Mouse (Mus musculus): Measurements from ENCODE around the gene Mmp20. TPM values are rescaled to one million over a fixed set of nuclear protein-coding genes. Genes with fewer than 3 reads are reported as not detected.

Gene Mmp20
- polyA plus RNA-seq, 1 experiment from 2014 or later: not detected

GRCm38 (mm10) chr9:7622582-7622981, 5.4 kb upstream of the Mmp20 start:
- Histone ChIP-seq H3K4me1 (ENCODE audit: control insufficient read depth in 2 of 2, insufficient read depth in 2 of 2, low read length in 2 of 2) (0 out of 4 replicates have a peak, but pooled peaks cover 0 to 2% of the 10 kb centered on the region in 2 experiments), H3K4me2 (ENCODE audit: low read length) (no peak overlapping the region), H3K27me3 (ENCODE audit: control insufficient read depth, insufficient read depth, low read length) (no peaks in the 10 kb centered on the region), H3K27ac (replicated peaks in 1 of 2; ENCODE audit: control insufficient read depth in 1 of 2, insufficient read depth in 1 of 2, low read depth in 2 of 2, low read length in 2 of 2) (no peak overlapping the region), H3K36me3 (ENCODE audit: control insufficient read depth, insufficient read depth, low read length) (no peaks in the 10 kb centered on the region), H3K9me3 (ENCODE audit: control insufficient read depth, low read length) (no peaks in the 10 kb centered on the region), H3K4me3 (ENCODE audit: control insufficient read depth in 1 of 2, insufficient read depth in 1 of 2, low read depth in 1 of 2, low read length in 2 of 2) (no peak overlapping the region), H3K9ac (ENCODE audit: low read length) (no peak overlapping the region)
- ATAC-seq (ENCODE audit: insufficient number of reproducible peaks, insufficient read depth, low FRiP score, low read depth): no peak
- 71% methylated on average over 3 of the region's 3 CpGs for WGBS

DNA sequence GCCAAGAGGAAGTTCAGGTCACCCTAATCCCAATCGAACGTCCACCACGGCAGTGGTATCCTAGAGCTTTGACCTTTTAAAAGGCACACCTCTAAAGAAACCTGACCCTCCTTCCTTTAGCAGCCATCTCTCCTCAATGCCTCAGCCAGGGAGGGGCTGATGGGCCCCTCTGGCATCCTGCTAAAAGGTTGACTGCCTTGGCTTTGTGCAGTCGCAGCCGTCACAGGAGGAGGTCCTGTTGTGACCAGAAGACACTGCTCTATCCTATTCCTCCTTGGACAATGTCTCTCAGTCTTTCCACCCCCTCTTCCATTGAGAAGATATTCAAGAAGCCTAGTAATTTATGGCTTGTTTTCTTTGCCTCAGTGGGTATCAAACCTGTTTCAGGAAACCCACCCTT, 5.9 kb downstream of the Mmp20 start:
- Histone ChIP-seq H3K4me1 (ENCODE audit: control insufficient read depth in 2 of 2, insufficient read depth in 2 of 2, low read length in 2 of 2) (no peaks in the 10 kb centered on the region), H3K27me3 (ENCODE audit: control insufficient read depth, insufficient read depth, low read length) (no peaks in the 10 kb centered on the region), H3K4me3 (ENCODE audit: control insufficient read depth in 1 of 2, insufficient read depth in 1 of 2, low read depth in 1 of 2, low read length in 2 of 2) (no peak overlapping the region), H3K27ac (replicated peaks in 1 of 2; ENCODE audit: control insufficient read depth in 1 of 2, insufficient read depth in 1 of 2, low read depth in 2 of 2, low read length in 2 of 2) (no peak overlapping the region), H3K4me2 (ENCODE audit: low read length) (no peak overlapping the region), H3K9ac (ENCODE audit: low read length) (no peak overlapping the region), H3K9me3 (ENCODE audit: control insufficient read depth, low read length) (no peaks in the 10 kb centered on the region), H3K36me3 (ENCODE audit: control insufficient read depth, insufficient read depth, low read length) (no peaks in the 10 kb centered on the region)
- WGBS: 51% methylated on average over 5 of the region's 5 CpGs
- no peak for ATAC-seq (ENCODE audit: insufficient number of reproducible peaks, insufficient read depth, low FRiP score, low read depth)

GRCm38 (mm10) chr9:7647901-7648300, 19.9 kb downstream of the Mmp20 start:
- 79% methylated on average over 3 of the region's 3 CpGs for WGBS
- H3K9me3 ChIP-seq (ENCODE audit: control insufficient read depth, low read length): no peaks in the 10 kb centered on the region
- no peaks in the 10 kb centered on the region for H3K36me3 ChIP-seq (ENCODE audit: control insufficient read depth, insufficient read depth, low read length)
- ATAC-seq (ENCODE audit: insufficient number of reproducible peaks, insufficient read depth, low FRiP score, low read depth): no peak
- H3K4me1 ChIP-seq (ENCODE audit: control insufficient read depth in 2 of 2, insufficient read depth in 2 of 2, low read length in 2 of 2): no peaks in the 10 kb centered on the region
- no peaks in the 10 kb centered on the region for H3K27me3 ChIP-seq (ENCODE audit: control insufficient read depth, insufficient read depth, low read length)
- no peak overlapping the region for H3K27ac ChIP-seq (replicated peaks in 1 of 2; ENCODE audit: control insufficient read depth in 1 of 2, insufficient read depth in 1 of 2, low read depth in 2 of 2, low read length in 2 of 2)
- H3K4me3 ChIP-seq (ENCODE audit: control insufficient read depth in 1 of 2, insufficient read depth in 1 of 2, low read depth in 1 of 2, low read length in 2 of 2): no peak overlapping the region
- no peak overlapping the region for H3K4me2 ChIP-seq (ENCODE audit: low read length)
- no peak overlapping the region for H3K9ac ChIP-seq (ENCODE audit: low read length)

GRCm38 (mm10) chr9:7650397-7651180, 22.6 kb downstream of the Mmp20 start:
- ATAC-seq (ENCODE audit: insufficient number of reproducible peaks, insufficient read depth, low FRiP score, low read depth): no peak
- Histone ChIP-seq H3K36me3 (ENCODE audit: control insufficient read depth, insufficient read depth, low read length) (no peaks in the 10 kb centered on the region), H3K27me3 (ENCODE audit: control insufficient read depth, insufficient read depth, low read length) (no peaks in the 10 kb centered on the region), H3K4me2 (ENCODE audit: low read length) (no peak overlapping the region), H3K27ac (replicated peaks in 1 of 2; ENCODE audit: control insufficient read depth in 1 of 2, insufficient read depth in 1 of 2, low read depth in 2 of 2, low read length in 2 of 2) (no peak overlapping the region), H3K9ac (ENCODE audit: low read length) (no peak overlapping the region), H3K4me1 (ENCODE audit: control insufficient read depth in 2 of 2, insufficient read depth in 2 of 2, low read length in 2 of 2) (no peaks in the 10 kb centered on the region), H3K4me3 (ENCODE audit: control insufficient read depth in 1 of 2, insufficient read depth in 1 of 2, low read depth in 1 of 2, low read length in 2 of 2) (no peak overlapping the region), H3K9me3 (ENCODE audit: control insufficient read depth, low read length) (no peaks in the 10 kb centered on the region)
- 70% methylated on average over 5 of the region's 5 CpGs for WGBS

DNA sequence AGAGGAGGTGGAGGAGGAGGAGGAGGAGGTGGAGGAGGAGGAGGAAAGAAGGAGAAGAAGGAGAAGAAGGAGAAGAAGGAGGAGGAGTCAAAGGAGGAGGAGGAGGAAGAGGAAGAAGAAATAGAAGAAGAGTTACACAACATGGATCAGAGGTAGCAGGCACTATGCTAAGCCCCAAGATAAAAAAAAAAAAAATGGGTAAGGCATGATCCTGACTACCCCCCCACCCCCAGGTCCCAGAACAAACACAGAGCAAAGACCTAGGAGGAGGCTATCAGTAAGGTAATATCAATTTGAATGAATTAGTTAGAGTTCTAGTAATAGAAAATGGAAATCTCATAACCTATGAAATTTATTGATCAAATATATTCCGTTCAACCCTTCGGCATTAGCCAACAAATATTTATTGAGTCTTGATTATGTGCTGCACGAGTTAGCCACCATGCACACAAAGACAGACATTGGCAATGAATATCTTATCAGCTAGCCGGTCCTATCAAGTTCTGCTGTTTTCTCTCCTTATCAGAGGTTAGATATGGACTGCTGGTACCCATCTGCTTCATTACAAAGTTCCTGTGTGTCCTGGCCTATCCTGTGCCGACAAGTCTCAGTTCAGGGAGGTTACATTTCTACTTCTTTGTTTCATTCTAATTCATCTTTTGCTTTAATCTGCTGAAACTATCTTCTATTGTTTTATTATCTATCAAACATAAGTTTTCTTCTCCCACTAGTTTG, 24.5 kb downstream of the Mmp20 start:
- no peak overlapping the region for H3K27ac ChIP-seq (replicated peaks in 1 of 2; ENCODE audit: control insufficient read depth in 1 of 2, insufficient read depth in 1 of 2, low read depth in 2 of 2, low read length in 2 of 2)
- H3K9me3 ChIP-seq (ENCODE audit: control insufficient read depth, low read length): no peaks in the 10 kb centered on the region
- no peaks in the 10 kb centered on the region for H3K27me3 ChIP-seq (ENCODE audit: control insufficient read depth, insufficient read depth, low read length)
- no peak overlapping the region for H3K9ac ChIP-seq (ENCODE audit: low read length)
- H3K4me1 ChIP-seq (ENCODE audit: control insufficient read depth in 2 of 2, insufficient read depth in 2 of 2, low read length in 2 of 2): no peaks in the 10 kb centered on the region
- no peak overlapping the region for H3K4me3 ChIP-seq (ENCODE audit: control insufficient read depth in 1 of 2, insufficient read depth in 1 of 2, low read depth in 1 of 2, low read length in 2 of 2)
- no peaks in the 10 kb centered on the region for H3K36me3 ChIP-seq (ENCODE audit: control insufficient read depth, insufficient read depth, low read length)
- 44% methylated on average over 5 of the region's 5 CpGs for WGBS
- no peak for ATAC-seq (ENCODE audit: insufficient number of reproducible peaks, insufficient read depth, low FRiP score, low read depth)
- no peak overlapping the region for H3K4me2 ChIP-seq (ENCODE audit: low read length)

DNA sequence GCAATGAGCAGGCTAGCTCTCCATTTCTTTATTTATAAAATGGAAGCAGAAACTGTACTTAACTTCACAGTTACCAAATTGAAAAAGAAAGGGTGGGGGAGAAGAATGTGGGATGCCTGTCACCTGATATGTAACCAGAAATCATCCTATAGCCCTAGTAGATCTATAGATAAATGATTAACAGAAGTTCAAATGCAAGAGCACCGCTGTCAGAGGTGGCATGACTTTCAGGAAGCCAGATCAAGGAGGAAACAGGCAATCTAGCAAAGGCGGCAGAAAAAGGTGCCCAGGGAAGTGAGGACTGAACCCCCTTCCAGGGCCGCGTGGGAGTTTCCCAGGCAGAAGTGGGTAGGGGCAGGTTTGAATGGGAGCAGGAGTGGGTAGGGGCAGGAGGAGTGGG, 29.9 kb downstream of the Mmp20 start:
- 81% methylated on average over 4 of the region's 4 CpGs for WGBS
- H3K27ac ChIP-seq (replicated peaks in 1 of 2; ENCODE audit: control insufficient read depth in 1 of 2, insufficient read depth in 1 of 2, low read depth in 2 of 2, low read length in 2 of 2): no peak overlapping the region

GRCm38 (mm10) chr9:7659469-7660020, 31.5 kb downstream of the Mmp20 start:
- 77% methylated on average over 6 of the region's 6 CpGs for WGBS
- Histone ChIP-seq H3K9ac (ENCODE audit: low read length) (no peak overlapping the region), H3K4me2 (ENCODE audit: low read length) (no peak overlapping the region), H3K4me1 (ENCODE audit: control insufficient read depth in 2 of 2, insufficient read depth in 2 of 2, low read length in 2 of 2) (no peaks in the 10 kb centered on the region), H3K27me3 (ENCODE audit: control insufficient read depth, insufficient read depth, low read length) (no peaks in the 10 kb centered on the region), H3K4me3 (ENCODE audit: control insufficient read depth in 1 of 2, insufficient read depth in 1 of 2, low read depth in 1 of 2, low read length in 2 of 2) (no peak overlapping the region), H3K36me3 (ENCODE audit: control insufficient read depth, insufficient read depth, low read length) (no peaks in the 10 kb centered on the region), H3K27ac (replicated peaks in 1 of 2; ENCODE audit: control insufficient read depth in 1 of 2, insufficient read depth in 1 of 2, low read depth in 2 of 2, low read length in 2 of 2) (no peak overlapping the region), H3K9me3 (ENCODE audit: control insufficient read depth, low read length) (no peaks in the 10 kb centered on the region)
- ATAC-seq (ENCODE audit: insufficient number of reproducible peaks, insufficient read depth, low FRiP score, low read depth): no peak

More for the DNA sequence above, 29.9 kb downstream of the Mmp20 start:
- no peaks in the 10 kb centered on the region for H3K9me3 ChIP-seq (ENCODE audit: control insufficient read depth, low read length)
- H3K4me3 ChIP-seq (ENCODE audit: control insufficient read depth in 1 of 2, insufficient read depth in 1 of 2, low read depth in 1 of 2, low read length in 2 of 2): no peak overlapping the region
- no peaks in the 10 kb centered on the region for H3K27me3 ChIP-seq (ENCODE audit: control insufficient read depth, insufficient read depth, low read length)
- H3K36me3 ChIP-seq (ENCODE audit: control insufficient read depth, insufficient read depth, low read length): no peaks in the 10 kb centered on the region
- no peak overlapping the region for H3K4me2 ChIP-seq (ENCODE audit: low read length)
- H3K4me1 ChIP-seq (ENCODE audit: control insufficient read depth in 2 of 2, insufficient read depth in 2 of 2, low read length in 2 of 2): no peaks in the 10 kb centered on the region
- no peak overlapping the region for H3K9ac ChIP-seq (ENCODE audit: low read length)
- ATAC-seq (ENCODE audit: insufficient number of reproducible peaks, insufficient read depth, low FRiP score, low read depth): no peak
